Mouse (Mus musculus): ENCODE measurements around the gene Cdk2ap1. TPM values are rescaled to one million over a fixed set of nuclear protein-coding genes. Genes with fewer than 3 reads are reported as not detected.

Cdk2ap1 gene
- polyA plus RNA-seq, 1 experiment: 79.8 TPM

GRCm38 (mm10) chr5:124377149-124377548, 14.3 kb upstream of the Cdk2ap1 start:
- no peak overlapping the region for H3K27ac ChIP-seq (ENCODE audit: insufficient read depth, low read depth, low read length)
- TF ChIP-seq POLR2A (IDR thresholded peaks at IDR 0.05; ENCODE audit: low read depth, low read length) (no peak), CTCF (conservative IDR thresholded peaks at IDR 0.05; ENCODE audit: insufficient read depth, insufficient read length, low read depth, low read length) (no peak)

GRCm38 (mm10) chr5:124376401-124376800, 13.5 kb upstream of the Cdk2ap1 start:
- 96% methylated on average over 1 of the region's 1 CpGs for WGBS
- TF ChIP-seq POLR2A (IDR thresholded peaks at IDR 0.05; ENCODE audit: low read depth, low read length) (no peak), CTCF (conservative IDR thresholded peaks at IDR 0.05; ENCODE audit: insufficient read depth, insufficient read length, low read depth, low read length) (no peak)

More at GRCm38 (mm10) chr5:124377149-124377548, 14.3 kb upstream of the Cdk2ap1 start:
- peaks cover 19% of the 10 kb centered on the region for H3K36me3 ChIP-seq (ENCODE audit: control insufficient read depth, insufficient read depth, low read length)
- no peak for DNase-seq
- WGBS: 87% methylated on average over 4 of the region's 4 CpGs
- no peak overlapping the region for H3K4me3 ChIP-seq (ENCODE audit: insufficient read depth, low read depth, low read length)
- no peaks in the 10 kb centered on the region for H3K27me3 ChIP-seq (replicated peaks; ENCODE audit: control insufficient read depth, insufficient read depth, low read length)
- H3K4me1 ChIP-seq (ENCODE audit: control insufficient read depth, insufficient read depth, low read length): no peaks in the 10 kb centered on the region

GRCm38 (mm10) chr5:124374298-124374697, 11.4 kb upstream of the Cdk2ap1 start:
- TF ChIP-seq POLR2A (IDR thresholded peaks at IDR 0.05; ENCODE audit: low read depth, low read length) (no peak), CTCF (conservative IDR thresholded peaks at IDR 0.05; ENCODE audit: insufficient read depth, insufficient read length, low read depth, low read length) (no peak)
- 91% methylated on average over 7 of the region's 7 CpGs for WGBS
- no peak for DNase-seq
- Histone ChIP-seq H3K36me3 (ENCODE audit: control insufficient read depth, insufficient read depth, low read length) (peaks cover 15% of the 10 kb centered on the region), H3K4me1 (ENCODE audit: control insufficient read depth, insufficient read depth, low read length) (no peaks in the 10 kb centered on the region), H3K27me3 (replicated peaks; ENCODE audit: control insufficient read depth, insufficient read depth, low read length) (no peaks in the 10 kb centered on the region), H3K4me3 (ENCODE audit: insufficient read depth, low read depth, low read length) (no peak overlapping the region), H3K27ac (ENCODE audit: insufficient read depth, low read depth, low read length) (no peak overlapping the region)

More at GRCm38 (mm10) chr5:124376401-124376800, 13.5 kb upstream of the Cdk2ap1 start:
- Histone ChIP-seq H3K36me3 (ENCODE audit: control insufficient read depth, insufficient read depth, low read length) (peaks cover 18% of the 10 kb centered on the region), H3K27me3 (replicated peaks; ENCODE audit: control insufficient read depth, insufficient read depth, low read length) (no peaks in the 10 kb centered on the region), H3K27ac (ENCODE audit: insufficient read depth, low read depth, low read length) (no peak overlapping the region), H3K4me1 (ENCODE audit: control insufficient read depth, insufficient read depth, low read length) (no peaks in the 10 kb centered on the region), H3K4me3 (ENCODE audit: insufficient read depth, low read depth, low read length) (no peak overlapping the region)
- no peak for DNase-seq

GRCm38 (mm10) chr5:124366721-124367120, 3.8 kb upstream of the Cdk2ap1 start:
- Histone ChIP-seq H3K27me3 (replicated peaks; ENCODE audit: control insufficient read depth, insufficient read depth, low read length) (no peaks in the 10 kb centered on the region), H3K36me3 (ENCODE audit: control insufficient read depth, insufficient read depth, low read length) (peaks cover under 1% of the 10 kb centered on the region; the same call in 1 of the 2 replicates), H3K4me3 (ENCODE audit: insufficient read depth, low read depth, low read length) (no peak overlapping the region), H3K4me1 (ENCODE audit: control insufficient read depth, insufficient read depth, low read length) (peaks cover 12% of the 10 kb centered on the region; the same call in 1 of the 2 replicates), H3K27ac (ENCODE audit: insufficient read depth, low read depth, low read length) (peak overlapping the region; percentile 63)
- TF ChIP-seq CTCF (conservative IDR thresholded peaks at IDR 0.05; ENCODE audit: insufficient read depth, insufficient read length, low read depth, low read length) (no peak), POLR2A (IDR thresholded peaks at IDR 0.05; ENCODE audit: low read depth, low read length) (no peak)
- 25% methylated on average over 3 of the region's 3 CpGs for WGBS
- DNase-seq: peak; percentile 90

GRCm38 (mm10) chr5:124365754-124366153, 2.9 kb upstream of the Cdk2ap1 start:
- WGBS: 87% methylated on average over 2 of the region's 2 CpGs
- no peak for DNase-seq

GRCm38 (mm10) chr5:124364173-124364918, 1.5 kb upstream of the Cdk2ap1 start:
- no peak for DNase-seq
- TF ChIP-seq POLR2A (IDR thresholded peaks at IDR 0.05; ENCODE audit: low read depth, low read length): no peak
- TF ChIP-seq CTCF (conservative IDR thresholded peaks at IDR 0.05; ENCODE audit: insufficient read depth, insufficient read length, low read depth, low read length): no peak
- 94% methylated on average over 6 of the region's 6 CpGs for whole genome bisulfite sequencing
- Histone ChIP-seq H3K27me3 (replicated peaks; ENCODE audit: control insufficient read depth, insufficient read depth, low read length) (no peaks in the 10 kb centered on the region), H3K27ac (ENCODE audit: insufficient read depth, low read depth, low read length) (no peak overlapping the region), H3K4me1 (ENCODE audit: control insufficient read depth, insufficient read depth, low read length) (peaks cover 12% of the 10 kb centered on the region; the same call in 1 of the 2 replicates), H3K36me3 (ENCODE audit: control insufficient read depth, insufficient read depth, low read length) (no peaks in the 10 kb centered on the region), H3K4me3 (ENCODE audit: insufficient read depth, low read depth, low read length) (no peak overlapping the region)

More at GRCm38 (mm10) chr5:124365754-124366153, 2.9 kb upstream of the Cdk2ap1 start:
- Histone ChIP-seq H3K4me1 (ENCODE audit: control insufficient read depth, insufficient read depth, low read length) (peaks cover 12% of the 10 kb centered on the region; the same call in 1 of the 2 replicates), H3K36me3 (ENCODE audit: control insufficient read depth, insufficient read depth, low read length) (no peaks in the 10 kb centered on the region), H3K27me3 (replicated peaks; ENCODE audit: control insufficient read depth, insufficient read depth, low read length) (no peaks in the 10 kb centered on the region), H3K4me3 (ENCODE audit: insufficient read depth, low read depth, low read length) (no peak overlapping the region), H3K27ac (ENCODE audit: insufficient read depth, low read depth, low read length) (no peak overlapping the region)
- TF ChIP-seq POLR2A (IDR thresholded peaks at IDR 0.05; ENCODE audit: low read depth, low read length) (no peak), CTCF (conservative IDR thresholded peaks at IDR 0.05; ENCODE audit: insufficient read depth, insufficient read length, low read depth, low read length) (no peak)

- no peak overlapping the region for H3K27ac ChIP-seq (ENCODE audit: insufficient read depth, low read depth, low read length)
- no peaks in the 10 kb centered on the region for H3K27me3 ChIP-seq (replicated peaks; ENCODE audit: control insufficient read depth, insufficient read depth, low read length)
- H3K4me1 ChIP-seq (ENCODE audit: control insufficient read depth, insufficient read depth, low read length): no peaks in the 10 kb centered on the region
- 80% methylated on average over 2 of the region's 2 CpGs for WGBS
- no peak for DNase-seq
- no peaks in the 10 kb centered on the region for H3K36me3 ChIP-seq (ENCODE audit: control insufficient read depth, insufficient read depth, low read length)
- H3K4me3 ChIP-seq (ENCODE audit: insufficient read depth, low read depth, low read length): no peak overlapping the region
- TF ChIP-seq POLR2A (IDR thresholded peaks at IDR 0.05; ENCODE audit: low read depth, low read length) (no peak), CTCF (conservative IDR thresholded peaks at IDR 0.05; ENCODE audit: insufficient read depth, insufficient read length, low read depth, low read length) (no peak)
These were observed 3.2 kb downstream of the Cdk2ap1 start for GRCm38 (mm10) chr5:124359641-124360040.
